Mouse (Mus musculus) embryonic fibroblast, embryonic 13.5 days (primary cell): ENCODE data around the gene Tas1r1. TPM values are rescaled to one million over a fixed set of nuclear protein-coding genes. Genes with fewer than 3 reads are reported as not detected.

Experiments
- H3K27ac ChIP-seq: 2 replicates; pipeline ENCODE4 v1.5.1; 2012; ENCODE audit warnings: low read length, control low read depth, inconsistent platforms; ENCODE audit not compliant: insufficient read depth
- H3K4me1 ChIP-seq: 2 replicates; pipeline ENCODE4 v1.6.1; 2011; ENCODE audit warnings: low read length; ENCODE audit not compliant: control insufficient read depth, insufficient read depth
- H3K4me3 ChIP-seq: 2 replicates; pipeline ENCODE4 v1.5.1; 2011; ENCODE audit warnings: mild to moderate bottlenecking, control low read depth, low read length; ENCODE audit not compliant: insufficient read depth
- CTCF ChIP-seq: IDR thresholded peaks from 2 replicates; pipeline ENCODE4 v1.5.1; 2011; ENCODE audit warnings: mild to moderate bottlenecking, control low read depth, low read length, moderate library complexity, borderline replicate concordance; ENCODE audit not compliant: insufficient read depth
- POLR2A ChIP-seq: IDR thresholded peaks from 2 replicates; pipeline ENCODE4 v1.6.1; 2011; ENCODE audit warnings: low read depth, mild to moderate bottlenecking, control low read depth, low read length, moderate library complexity
- polyA plus RNA-seq: library from polyadenylated mRNA; stranded (reverse); fragments of >200 nt; gene quantifications from 2 replicates; pipeline ENCODE4 v1.2.4, GENCODE M21; 2011; ENCODE audit warnings: low read depth; ENCODE audit not compliant: missing spikeins, insufficient read length

The Tas1r1 gene
- polyA plus RNA-seq, 1 experiment: not detected

DNA sequence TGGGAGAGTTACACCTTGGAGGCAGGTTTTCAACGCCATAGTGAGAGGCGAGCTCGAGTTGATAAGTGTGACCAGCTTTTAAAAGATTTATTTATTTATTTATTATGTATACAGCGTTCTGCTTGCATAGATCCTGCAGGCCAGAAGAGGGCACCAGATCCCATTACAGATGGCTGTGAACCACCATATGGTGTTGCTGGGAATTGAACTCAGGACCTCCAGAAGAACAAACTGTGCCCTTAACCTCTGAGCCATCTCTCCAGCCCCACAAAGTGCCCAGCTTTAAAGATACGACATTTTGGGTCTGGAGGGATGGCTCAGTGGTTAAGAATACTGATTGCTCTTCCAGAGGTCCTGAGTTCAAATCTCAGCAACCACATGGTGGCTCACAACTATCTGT lies 9.3 kb downstream of the Tas1r1 start:
- Histone ChIP-seq H3K4me1 (peaks cover 3% of the 10 kb centered on the region; the same call in 1 of the 2 replicates), H3K4me3 (no peak overlapping the region), H3K27ac (no peak overlapping the region)
- TF ChIP-seq CTCF (no peak), POLR2A (no peak)

DNA sequence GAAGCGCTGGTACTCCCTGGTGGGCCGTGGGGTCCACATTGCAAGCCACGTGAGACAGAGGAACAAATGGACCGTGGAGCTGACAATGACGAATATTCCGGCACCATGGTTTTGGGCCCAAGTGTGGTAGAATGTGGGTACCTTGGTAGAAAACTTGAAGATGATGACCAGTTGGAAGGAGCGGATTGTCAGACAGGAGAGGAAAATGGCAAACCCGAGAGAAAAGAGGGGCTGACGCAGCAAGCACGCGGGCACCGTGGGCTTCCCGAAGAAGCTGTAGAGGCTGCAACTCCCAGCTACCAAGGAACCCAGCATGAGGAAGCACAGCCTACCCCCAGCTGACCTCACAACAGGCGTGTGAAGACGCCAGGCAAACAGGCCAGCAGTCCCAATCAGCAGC lies 9.9 kb downstream of the Tas1r1 start:
- TF ChIP-seq CTCF (no peak), POLR2A (no peak)
- peaks cover 3% of the 10 kb centered on the region; the same call in 1 of the 2 replicates for H3K4me1 ChIP-seq
- no peak overlapping the region for H3K4me3 ChIP-seq
- no peak overlapping the region for H3K27ac ChIP-seq

DNA sequence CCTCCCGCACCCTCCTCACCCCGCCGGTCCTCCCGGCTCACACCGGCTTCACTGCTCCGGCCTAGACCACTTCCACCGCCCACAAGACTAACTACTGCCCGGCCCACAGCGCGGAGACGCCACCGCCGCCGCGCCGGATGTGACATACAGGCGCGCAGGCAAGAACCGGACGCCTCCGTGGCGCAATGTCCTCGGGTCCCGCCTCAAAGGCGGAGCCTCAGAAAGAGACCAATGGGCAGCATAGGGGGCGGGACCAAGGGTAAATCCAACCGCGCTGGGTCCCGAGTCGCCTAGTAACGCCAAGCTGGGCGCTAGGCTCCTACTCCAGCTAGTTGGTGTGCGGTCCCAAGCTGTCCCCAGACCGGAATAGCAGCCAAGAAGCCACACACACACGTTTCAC lies 10.8 kb downstream of the Tas1r1 start, which contains the start of gene Zbtb48:
Zbtb48 (minus strand) TSS at position 148 of the 400 bp plus-strand sequence.
- H3K4me3 ChIP-seq: peak within 1 kb of the TSS; percentile 90
- H3K27ac ChIP-seq: no peak within 1 kb of the TSS
- peaks cover 3% of the 10 kb centered on the region; the same call in 1 of the 2 replicates for H3K4me1 ChIP-seq
- TF ChIP-seq CTCF (no peak), POLR2A (peak; percentile 90)

DNA sequence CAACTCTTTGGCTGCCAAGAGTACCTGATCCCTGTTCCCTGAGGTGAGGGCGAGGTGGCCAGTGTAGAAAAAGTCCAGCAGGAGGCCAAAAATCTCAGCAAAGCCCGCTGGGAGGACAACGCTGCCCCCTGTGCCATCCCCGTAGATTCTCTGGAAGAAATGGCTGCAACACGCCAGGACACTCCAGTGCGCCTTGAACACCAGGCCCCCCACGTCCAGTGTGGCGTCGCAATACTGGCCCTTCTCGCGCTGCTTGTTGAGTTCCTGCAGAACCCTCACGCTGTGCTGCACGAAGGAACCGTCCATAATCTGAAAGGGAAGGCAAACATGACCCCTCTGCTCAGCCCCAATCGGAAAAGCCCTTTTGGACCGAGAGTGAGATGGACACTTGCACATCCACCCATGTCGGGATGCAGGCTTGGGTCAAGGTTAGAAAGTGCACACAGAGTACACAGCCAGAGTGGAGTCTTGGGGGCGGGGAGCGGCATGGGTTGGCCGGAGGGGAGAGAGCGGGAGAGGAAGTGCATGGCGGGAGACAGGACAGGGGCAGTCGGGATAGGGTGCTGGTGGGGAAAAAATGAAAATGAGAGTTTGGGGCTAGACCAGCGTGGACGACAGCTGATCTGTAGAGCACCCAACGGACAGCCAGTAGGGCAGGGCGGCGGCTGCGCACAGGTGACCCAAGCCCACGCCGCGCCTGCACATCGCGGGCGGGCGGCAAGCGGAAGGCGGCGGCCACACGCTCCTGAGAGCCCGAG lies 11.4 kb downstream of the Tas1r1 start:
- H3K27ac ChIP-seq: no peak overlapping the region
- peaks cover 3% of the 10 kb centered on the region; the same call in 1 of the 2 replicates for H3K4me1 ChIP-seq
- TF ChIP-seq POLR2A (no peak), CTCF (no peak)
- peak overlapping the region; percentile 90 for H3K4me3 ChIP-seq

DNA sequence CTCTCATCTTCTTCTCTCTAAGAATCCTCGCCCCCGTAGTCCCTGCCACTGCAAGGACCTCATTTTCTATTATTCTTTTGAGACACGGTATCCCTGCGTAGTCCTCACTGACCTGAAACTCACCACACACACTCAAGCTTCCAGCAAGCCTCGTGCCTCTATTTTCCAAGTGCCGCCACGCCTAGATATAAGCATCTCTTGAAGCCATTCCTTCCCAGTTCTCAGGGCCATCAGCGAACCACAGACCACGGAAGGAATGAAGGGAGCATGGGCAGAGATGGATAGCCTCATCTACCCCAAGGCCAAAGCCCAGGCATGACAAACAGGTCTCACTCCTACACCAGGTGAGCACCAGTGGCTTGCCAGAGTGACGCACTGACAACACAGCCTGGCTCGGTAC lies 13.8 kb downstream of the Tas1r1 start:
- no peak overlapping the region for H3K4me3 ChIP-seq
- no peak overlapping the region for H3K27ac ChIP-seq
- no peak for TF ChIP-seq POLR2A
- no peak for TF ChIP-seq CTCF
- H3K4me1 ChIP-seq: peaks cover 3% of the 10 kb centered on the region; the same call in 1 of the 2 replicates

DNA sequence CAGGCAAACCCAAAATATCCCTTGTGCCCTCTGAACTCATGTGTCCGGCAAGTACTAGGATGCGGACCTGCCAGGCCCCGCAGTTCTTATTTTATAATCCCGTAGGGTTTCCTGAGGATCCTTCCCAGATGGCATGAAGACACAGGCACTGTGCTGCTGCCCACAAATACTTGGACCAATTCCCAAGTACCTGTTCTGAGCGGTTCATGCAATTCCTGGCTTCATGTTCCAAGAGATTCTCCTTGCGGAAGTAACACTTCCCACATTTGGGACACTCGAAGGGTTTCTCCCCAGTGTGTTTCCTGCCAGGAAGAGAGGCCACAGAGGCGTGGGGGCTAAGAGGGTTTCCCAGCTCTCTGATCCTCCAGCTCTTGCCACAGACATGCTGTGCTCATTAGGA lies 15.9 kb downstream of the Tas1r1 start:
- no peak overlapping the region for H3K4me3 ChIP-seq
- H3K4me1 ChIP-seq: peaks cover 6% of the 10 kb centered on the region
- no peak overlapping the region for H3K27ac ChIP-seq
- no peak for TF ChIP-seq POLR2A
- no peak for TF ChIP-seq CTCF

DNA sequence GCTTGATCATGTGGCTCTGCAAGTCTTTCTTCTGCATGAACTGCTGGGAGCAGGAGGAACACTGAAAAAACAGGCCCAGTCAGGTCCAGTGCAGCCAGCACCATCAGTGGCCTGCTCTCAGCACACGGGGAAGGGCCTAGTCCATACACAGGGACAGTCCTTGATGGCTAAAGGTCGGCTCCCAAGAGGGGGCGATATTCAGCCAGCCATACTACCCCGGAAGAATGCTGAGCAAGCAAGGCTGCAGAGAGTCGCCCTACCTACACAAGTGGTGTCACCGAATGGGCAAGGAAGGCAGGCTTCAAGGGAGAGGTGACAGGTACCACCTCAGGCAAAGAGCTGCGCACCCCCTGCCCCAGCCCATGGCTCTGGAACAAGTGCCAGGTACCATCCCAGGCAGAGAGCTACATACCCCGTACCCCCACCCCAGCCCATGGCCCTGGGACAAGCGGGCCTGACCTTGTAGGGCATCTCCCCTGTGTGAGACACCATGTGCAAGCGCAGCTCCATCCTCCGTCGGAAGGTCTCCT lies 16.7 kb downstream of the Tas1r1 start:
- TF ChIP-seq CTCF (no peak), POLR2A (no peak)
- H3K27ac ChIP-seq: no peak overlapping the region
- no peak overlapping the region for H3K4me3 ChIP-seq
- H3K4me1 ChIP-seq: peaks cover 6% of the 10 kb centered on the region

DNA sequence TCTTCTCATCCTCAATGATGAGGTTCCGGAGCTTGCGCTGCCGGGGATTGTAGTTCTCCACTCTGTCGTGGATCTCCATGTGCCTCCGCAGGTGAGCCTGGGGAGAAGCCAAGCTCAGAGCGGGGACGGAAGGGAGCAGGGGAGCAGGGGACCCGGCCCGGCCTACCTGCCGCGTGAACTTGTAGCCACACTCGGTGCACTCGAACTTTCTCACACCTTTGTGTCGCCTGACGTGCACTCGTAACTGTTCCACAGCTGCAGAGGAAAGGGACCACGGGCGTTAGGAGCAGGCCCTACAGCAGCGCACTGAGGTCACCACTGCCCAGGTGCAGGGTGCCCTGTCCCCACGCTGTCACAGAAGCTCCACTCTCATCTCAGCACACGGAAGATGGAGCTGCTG lies 18.3 kb downstream of the Tas1r1 start:
- Histone ChIP-seq H3K27ac (no peak overlapping the region), H3K4me1 (peaks cover 6% of the 10 kb centered on the region; the same call in 1 of the 2 replicates), H3K4me3 (no peak overlapping the region)
- no peak for TF ChIP-seq POLR2A
- no peak for TF ChIP-seq CTCF

DNA sequence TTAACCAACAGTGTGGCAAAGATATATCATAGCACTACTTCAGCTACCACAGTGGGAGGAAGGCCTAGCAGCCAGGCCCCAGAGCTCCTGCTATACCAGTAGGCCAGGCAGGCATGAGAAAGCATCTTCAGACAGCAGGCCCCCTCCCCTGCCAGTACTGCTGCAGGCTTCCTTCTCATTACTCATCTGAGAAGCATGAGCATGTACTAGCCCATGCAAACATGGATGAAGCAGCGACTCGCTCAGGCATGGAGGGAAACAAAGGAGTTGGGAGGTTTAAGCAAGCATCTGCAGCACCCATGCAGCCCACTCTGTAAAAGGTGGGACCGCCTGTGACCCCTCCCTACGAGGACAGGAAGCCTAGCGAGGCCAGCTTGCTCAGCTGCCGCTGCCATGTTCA lies 19.3 kb downstream of the Tas1r1 start:
- H3K4me1 ChIP-seq: peaks cover 3% of the 10 kb centered on the region; the same call in 1 of the 2 replicates
- TF ChIP-seq POLR2A (no peak), CTCF (no peak)
- no peak overlapping the region for H3K4me3 ChIP-seq
- H3K27ac ChIP-seq: peak overlapping the region; percentile 21; the same call in 1 of the 2 replicates
